Mouse (Mus musculus) CH12.LX (cell line): ENCODE measurements at regions not wholly inside any gene's neighbourhood (a gene's known extent, or its start where the extent isn't known, plus 50 kb on each side); places are given as distances from the start of the nearest gene placed in this dataset.

Experiments used
- DNase-seq: peaks from one replicate; pipeline ENCODE4 v3.0.0-alpha.2; 2013; ENCODE audit errors: extremely low read depth
- H3K27ac ChIP-seq: 2 replicates; pipeline ENCODE4 v1.5.1; 2012; ENCODE audit warnings: low read depth, mild to moderate bottlenecking, control low read depth, moderate library complexity; ENCODE audit not compliant: insufficient read depth
- H3K27me3 ChIP-seq: replicated peaks from 2 replicates; pipeline ENCODE3; 2012; ENCODE audit warnings: inconsistent platforms
- H3K36me3 ChIP-seq, 2 experiments: replicated peaks in 1 of 2; 2 replicates each; pipeline versions ENCODE3 to v1.6.1; 2012; ENCODE audit warnings: inconsistent platforms in 1 of 2, low read length in 1 of 2, mild to moderate bottlenecking in 1 of 2, mixed read lengths in 1 of 2, moderate library complexity in 1 of 2; ENCODE audit not compliant: control insufficient read depth in 1 of 2, insufficient read depth in 1 of 2
- H3K4me1 ChIP-seq, 2 experiments: 2 replicates each; pipeline ENCODE4 v1.6.1; 2012; ENCODE audit warnings: inconsistent platforms in 1 of 2, moderate library complexity in 1 of 2; ENCODE audit not compliant: insufficient read depth in 2 of 2, control insufficient read depth in 1 of 2
- H3K4me2 ChIP-seq: 2 replicates; pipeline ENCODE4 v1.6.1; 2012; ENCODE audit warnings: low read depth, mild to moderate bottlenecking, control low read depth; ENCODE audit not compliant: poor library complexity, insufficient read depth, severe bottlenecking
- H3K4me3 ChIP-seq, 3 experiments: fragments of 150-350 bp in 1 of 3; sonication (generic) in 1 of 3; replicated peaks in 1 of 3; 2 replicates each; pipeline versions ENCODE3 to v1.5.1; 2011 to 2012; ENCODE audit warnings: low read depth in 2 of 3, low read length in 2 of 3, mild to moderate bottlenecking in 2 of 3, moderate library complexity in 2 of 3, control low read depth in 1 of 3, improper control_type of control experiment in 1 of 3, inconsistent platforms in 1 of 3, mixed read lengths in 1 of 3; ENCODE audit not compliant: poor library complexity in 1 of 3
- H3K79me2 ChIP-seq: replicated peaks from 2 replicates; pipeline ENCODE4 v1.6.1; 2012; ENCODE audit warnings: mild to moderate bottlenecking, moderate library complexity; ENCODE audit not compliant: control insufficient read depth, poor library complexity, insufficient read depth, severe bottlenecking; ENCODE audit errors: extremely low read depth
- H3K9ac ChIP-seq: 2 replicates; pipeline ENCODE4 v1.6.1; 2012; ENCODE audit warnings: low read depth, mild to moderate bottlenecking, control low read depth, moderate library complexity; ENCODE audit not compliant: insufficient read depth
- H3K9me3 ChIP-seq: replicated peaks from 2 replicates; pipeline ENCODE3; 2012; ENCODE audit warnings: low read length, inconsistent platforms, mixed read lengths
- BHLHE40 ChIP-seq: IDR thresholded peaks from 2 replicates; pipeline ENCODE4 v1.6.1; 2011; ENCODE audit warnings: mild to moderate bottlenecking, low read depth, low read length, improper control_type of control experiment
- CHD1 ChIP-seq: IDR thresholded peaks from 2 replicates; pipeline ENCODE4 v1.6.1; 2012; ENCODE audit warnings: low read depth, low read length, improper control_type of control experiment, inconsistent platforms
- CTCF ChIP-seq, 2 experiments: IDR thresholded peaks in 1 of 2; conservative IDR thresholded peaks in 1 of 2; 2 replicates each; pipeline ENCODE4 v1.5.1; 2011 to 2012; ENCODE audit warnings: low read depth in 2 of 2, low read length in 2 of 2, improper control_type of control experiment in 1 of 2, inconsistent platforms in 1 of 2, mild to moderate bottlenecking in 1 of 2, moderate library complexity in 1 of 2
- ETS1 ChIP-seq: conservative IDR thresholded peaks from 2 replicates; pipeline ENCODE4 v1.6.1; 2012; ENCODE audit warnings: low read depth, mild to moderate bottlenecking, inconsistent platforms, low read length, improper control_type of control experiment, moderate library complexity
- HCFC1 ChIP-seq: IDR thresholded peaks from 2 replicates; pipeline ENCODE4 v1.6.1; 2012; ENCODE audit warnings: low read depth, mild to moderate bottlenecking, inconsistent platforms, low read length, improper control_type of control experiment
- IRF4 ChIP-seq: IDR thresholded peaks from 2 replicates; pipeline ENCODE4 v1.6.1; 2014; ENCODE audit warnings: low read depth, mild to moderate bottlenecking, inconsistent platforms, low read length, improper control_type of control experiment
- JUN ChIP-seq: IDR thresholded peaks from 2 replicates; pipeline ENCODE4 v1.6.1; 2011; ENCODE audit warnings: low read depth, mild to moderate bottlenecking, low read length, improper control_type of control experiment, moderate library complexity; ENCODE audit not compliant: insufficient read depth
- JUND ChIP-seq: conservative IDR thresholded peaks from 2 replicates; pipeline ENCODE4 v1.6.1; 2011; ENCODE audit warnings: low read depth, low read length, improper control_type of control experiment
- MXI1 ChIP-seq: IDR thresholded peaks from 2 replicates; pipeline ENCODE4 v1.6.1; 2011; ENCODE audit warnings: mild to moderate bottlenecking, low read depth, low read length, improper control_type of control experiment
- MYC ChIP-seq: IDR thresholded peaks from 2 replicates; pipeline ENCODE4 v1.6.1; 2011; ENCODE audit warnings: low read depth, mild to moderate bottlenecking, improper control_type of control experiment, low read length
- NELFE ChIP-seq: IDR thresholded peaks from 2 replicates; pipeline ENCODE4 v1.6.1; 2011; ENCODE audit warnings: low read depth, low read length, improper control_type of control experiment
- POLR2A ChIP-seq: IDR thresholded peaks from 2 replicates; pipeline ENCODE4 v1.6.1; 2011; ENCODE audit warnings: low read depth, mild to moderate bottlenecking, improper control_type of control experiment, low read length
- RCOR1 ChIP-seq: conservative IDR thresholded peaks from 2 replicates; pipeline ENCODE4 v1.6.1; 2012; ENCODE audit warnings: low read depth, mild to moderate bottlenecking, inconsistent platforms, low read length, improper control_type of control experiment
- SIN3A ChIP-seq: IDR thresholded peaks from 2 replicates; pipeline ENCODE4 v1.6.1; 2012; ENCODE audit warnings: low read length, improper control_type of control experiment, inconsistent platforms
- TBP ChIP-seq: conservative IDR thresholded peaks from 2 replicates; pipeline ENCODE4 v1.6.1; 2011; ENCODE audit warnings: low read depth, low read length, improper control_type of control experiment
- USF1 ChIP-seq: IDR thresholded peaks from 2 replicates; pipeline ENCODE4 v1.6.1; 2014; ENCODE audit warnings: low read depth, mild to moderate bottlenecking, inconsistent platforms, low read length, improper control_type of control experiment
- ZC3H11A ChIP-seq: IDR thresholded peaks from 2 replicates; pipeline ENCODE4 v1.6.1; 2012; ENCODE audit warnings: low read depth, mild to moderate bottlenecking, inconsistent platforms, low read length, improper control_type of control experiment
- ZMIZ1 ChIP-seq: IDR thresholded peaks from 2 replicates; pipeline ENCODE4 v1.6.1; 2012; ENCODE audit warnings: low read depth, mild to moderate bottlenecking, inconsistent platforms, low read length, improper control_type of control experiment
- dilution Hi-C: fragments of 300-500 bp; cut with MboI; formaldehyde crosslinking; loops from 2 replicates; pipeline ENCODE4 v1.14.3; 2020; ENCODE audit warnings: low sequenced_read_pairs; ENCODE audit not compliant: extremely low pct_unique_long_range_greater_than_20kb, extremely low pct_ligation_motif_present
- in situ Hi-C: fragments of 300-500 bp; cut with MboI; formaldehyde crosslinking; loops from 3 replicates; pipeline ENCODE4 v1.14.3; 2019; ENCODE audit warnings: low sequenced_read_pairs, low pct_ligation_motif_present, low pct_unique_long_range_greater_than_20kb, mixed read lengths

- dilution Hi-C loops: no loop called here
- Histone ChIP-seq H3K4me3 (no peak overlapping the region), H3K27me3 (no peaks in the 10 kb centered on the region), H3K36me3 (no peaks in the 10 kb centered on the region), H3K4me1 (peaks cover 0 to 16% of the 10 kb centered on the region in 2 experiments; a peak in 2 of 4 replicates), H3K79me2 (no peaks in the 10 kb centered on the region), H3K27ac (no peak overlapping the region), H3K9me3 (no peaks in the 10 kb centered on the region), H3K9ac (no peak overlapping the region), H3K4me2 (no peak overlapping the region)
- TF ChIP-seq USF1: no peak
- TF ChIP-seq HCFC1: no peak
- no peak for TF ChIP-seq BHLHE40
- TF ChIP-seq ETS1: no peak
- no peak for TF ChIP-seq NELFE
- no peak for TF ChIP-seq CHD1
- no peak for TF ChIP-seq SIN3A
- no peak for TF ChIP-seq RCOR1
- no peak for TF ChIP-seq POLR2A
- TF ChIP-seq MYC: no peak
- no peak for TF ChIP-seq CTCF (conservative IDR thresholded peaks at IDR 0.05 in 1 of 2, IDR thresholded peaks at IDR 0.05 in 1 of 2; ENCODE audit: low read depth in 2 of 2, low read length in 2 of 2)
- in situ Hi-C loops: no loop called here
- DNase-seq: no peak
Measured at GRCm38 (mm10) chr8:103750278-103751097, 350.9 kb upstream of the Cdh5 start.

GRCm38 (mm10) chr8:103751161-103751560 lies 350.3 kb upstream of the Cdh5 start:
- Histone ChIP-seq H3K4me3 (no peak overlapping the region), H3K79me2 (no peaks in the 10 kb centered on the region), H3K27me3 (no peaks in the 10 kb centered on the region), H3K36me3 (no peaks in the 10 kb centered on the region), H3K9ac (no peak overlapping the region), H3K9me3 (no peaks in the 10 kb centered on the region), H3K4me2 (no peak overlapping the region), H3K4me1 (peaks cover 0 to 16% of the 10 kb centered on the region in 2 experiments; a peak in 2 of 4 replicates), H3K27ac (no peak overlapping the region)
- dilution Hi-C loops: no loop called here
- DNase-seq: no peak
- no peak for TF ChIP-seq ZMIZ1
- no peak for TF ChIP-seq ZC3H11A
- no peak for TF ChIP-seq JUND
- in situ Hi-C loops: no loop called here

GRCm38 (mm10) chr8:103763821-103764220 lies 337.6 kb upstream of the Cdh5 start:
- Histone ChIP-seq H3K27me3 (no peaks in the 10 kb centered on the region), H3K9me3 (peaks cover under 1% of the 10 kb centered on the region), H3K79me2 (no peaks in the 10 kb centered on the region), H3K27ac (no peak overlapping the region), H3K36me3 (no peaks in the 10 kb centered on the region), H3K4me1 (no peaks in the 10 kb centered on the region), H3K4me2 (no peak overlapping the region), H3K4me3 (no peak overlapping the region), H3K9ac (no peak overlapping the region)
- in situ Hi-C loops (no loop called here), dilution Hi-C loops (no loop called here)
- DNase-seq: no peak
- TF ChIP-seq MXI1 (no peak), IRF4 (no peak), HCFC1 (no peak), TBP (no peak), JUN (no peak), BHLHE40 (no peak)
